Mouse (Mus musculus): Measurements from ENCODE around the gene Gm10192.
"Not testable (repeated sequence)": the region's sequence is repeated elsewhere in the genome, so short reads cannot be mapped to it uniquely, and the experiment has no call there.

The Gm10192 gene

DNA sequence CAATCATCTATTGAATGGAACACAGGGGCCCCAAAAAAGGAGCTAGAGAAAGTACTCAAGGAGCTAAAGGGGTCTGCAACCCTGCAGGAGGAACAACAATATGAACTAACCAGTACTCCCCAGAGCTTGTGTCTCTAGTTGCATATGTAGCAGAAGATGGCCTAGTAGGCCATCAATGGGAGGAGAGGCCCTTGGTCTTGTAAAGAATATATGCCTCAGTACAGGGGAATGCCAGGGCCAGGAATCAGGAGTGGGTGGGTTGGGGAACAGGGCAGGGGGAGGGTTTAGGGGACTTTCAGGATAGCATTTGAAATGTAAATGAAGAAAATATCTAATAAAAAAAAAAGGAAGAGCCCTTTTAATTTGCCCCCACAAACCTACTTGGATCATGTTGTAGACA lies at the start of gene Gm10192:
TSS of gene Gm10192 (minus strand) at position 101 of the 400 bp plus-strand sequence.
- in situ Hi-C loops (cut with MboI; ENCODE audit: low pct_unique_long_range_greater_than_20kb in 1 of 2, low sequenced_read_pairs in 2 of 2, unreplicated experiment in 1 of 2): not testable (repeated sequence)

DNA sequence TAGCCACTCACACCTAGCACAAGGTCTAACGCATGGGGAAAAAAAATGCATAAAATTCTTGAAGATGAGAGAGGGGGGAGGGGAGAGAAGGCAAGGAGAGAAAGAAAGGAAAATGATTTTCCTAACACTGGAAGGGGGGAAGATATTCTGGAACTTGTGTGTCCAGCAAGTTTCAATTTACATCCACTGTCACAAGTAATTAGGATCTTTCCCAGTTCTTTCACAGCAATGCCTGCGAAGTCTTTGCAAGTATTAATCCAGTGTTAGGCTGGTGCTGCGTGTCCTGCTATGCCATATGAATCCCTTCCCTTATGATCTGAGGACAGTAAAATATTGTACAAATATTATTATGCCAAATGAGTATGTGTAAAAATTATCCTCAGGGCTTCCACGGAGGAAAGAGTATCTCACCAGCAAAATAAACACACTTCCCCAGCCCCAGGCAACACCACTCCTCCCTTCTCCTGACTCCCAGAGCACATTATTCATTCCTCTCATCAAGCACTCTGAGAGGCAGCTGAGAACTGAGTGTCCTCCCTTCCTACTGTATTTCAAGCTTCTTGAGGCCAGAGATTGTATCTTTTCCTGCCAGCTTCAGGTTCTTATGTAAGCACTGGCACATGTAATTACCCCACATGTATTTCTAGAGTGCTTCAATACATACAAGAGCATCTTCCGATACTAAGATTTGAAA lies 47.6 kb upstream of the Gm10192 start:
- in situ Hi-C loops (cut with MboI; ENCODE audit: low pct_unique_long_range_greater_than_20kb in 1 of 2, low sequenced_read_pairs in 2 of 2, unreplicated experiment in 1 of 2): no loop called here

DNA sequence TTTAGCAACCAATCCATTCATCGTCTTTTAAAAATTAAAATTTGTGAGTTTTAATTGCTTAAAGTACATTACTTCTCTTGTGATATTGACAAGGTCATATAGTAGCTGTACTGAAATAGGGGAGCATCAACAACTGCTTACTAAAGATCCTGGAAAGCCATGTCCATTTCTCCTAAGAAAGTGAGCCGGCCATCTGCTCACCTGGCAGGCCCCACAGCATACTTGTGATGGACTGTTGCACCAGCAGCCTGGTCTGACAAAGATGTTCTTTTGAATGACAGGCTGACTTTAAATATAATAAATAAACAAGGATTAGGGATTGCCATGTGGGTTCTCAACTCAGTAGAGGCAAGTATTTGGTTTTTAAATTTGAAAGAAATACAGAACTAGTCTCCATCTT lies 36.7 kb upstream of the Gm10192 start:
- in situ Hi-C loops (cut with MboI; ENCODE audit: low pct_unique_long_range_greater_than_20kb in 1 of 2, low sequenced_read_pairs in 2 of 2, unreplicated experiment in 1 of 2): no loop called here

DNA sequence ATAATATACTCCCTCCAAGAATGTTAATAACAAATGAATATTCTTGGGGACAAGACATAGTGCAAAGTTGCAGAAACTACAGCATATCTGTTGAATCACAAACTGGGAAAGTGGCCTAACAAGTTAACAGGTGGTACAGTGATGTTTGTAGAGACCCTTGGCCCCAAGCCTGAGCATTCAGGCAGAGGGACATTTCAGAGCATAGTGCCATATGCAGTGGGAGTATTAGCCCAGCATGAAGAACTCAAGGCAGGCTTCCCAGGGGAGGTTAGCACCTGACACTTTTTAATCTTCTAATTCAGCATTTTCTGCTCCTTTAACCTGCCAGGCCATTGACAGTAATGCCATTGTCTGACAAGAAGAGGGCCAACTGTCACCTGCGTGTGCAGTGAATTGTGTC lies 34.9 kb upstream of the Gm10192 start:
- in situ Hi-C loops (cut with MboI; ENCODE audit: low pct_unique_long_range_greater_than_20kb in 1 of 2, low sequenced_read_pairs in 2 of 2, unreplicated experiment in 1 of 2): no loop called here

DNA sequence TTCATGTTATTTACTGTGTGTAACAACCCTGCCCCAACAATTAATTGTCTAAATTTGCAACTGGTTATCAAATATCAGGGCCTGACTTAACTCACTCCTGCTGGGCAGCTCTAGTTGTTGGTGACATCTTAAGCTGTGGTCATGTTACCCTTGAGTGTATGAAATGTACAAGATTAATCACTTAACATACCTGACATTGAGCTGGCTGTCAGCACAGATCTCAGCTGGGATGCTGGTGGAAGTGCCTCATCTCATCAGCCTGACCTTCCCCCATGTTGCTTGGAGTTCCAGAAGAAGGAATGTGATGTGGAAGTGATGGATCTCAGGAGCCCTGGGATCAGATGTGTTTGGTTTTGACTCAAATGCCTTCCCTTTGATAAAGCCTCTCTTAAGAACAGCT lies 29.5 kb upstream of the Gm10192 start:
- in situ Hi-C loops (cut with MboI; ENCODE audit: low pct_unique_long_range_greater_than_20kb in 1 of 2, low sequenced_read_pairs in 2 of 2, unreplicated experiment in 1 of 2): no loop called here

DNA sequence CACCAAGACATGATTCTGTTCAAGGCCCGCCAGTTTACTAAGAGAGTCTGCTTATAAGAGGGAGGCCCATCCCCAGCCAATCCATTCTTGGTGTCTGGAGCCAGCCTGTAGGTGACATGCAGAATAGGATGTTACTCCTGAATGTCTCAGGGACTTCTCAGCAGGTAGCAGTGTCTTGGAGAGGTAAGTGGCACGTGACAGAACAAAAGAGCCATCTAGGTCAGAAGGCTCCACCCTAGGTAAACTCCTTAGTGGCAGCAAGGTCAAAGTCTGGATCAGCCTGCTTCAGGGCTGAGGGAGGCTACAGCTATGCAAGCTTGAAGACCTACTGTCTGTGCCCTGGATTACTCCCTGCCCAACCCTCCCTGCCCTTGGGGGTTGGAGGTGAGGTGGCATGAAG lies 20.0 kb upstream of the Gm10192 start:
- in situ Hi-C loops (cut with MboI; ENCODE audit: low pct_unique_long_range_greater_than_20kb in 1 of 2, low sequenced_read_pairs in 2 of 2, unreplicated experiment in 1 of 2): not testable (repeated sequence)

DNA sequence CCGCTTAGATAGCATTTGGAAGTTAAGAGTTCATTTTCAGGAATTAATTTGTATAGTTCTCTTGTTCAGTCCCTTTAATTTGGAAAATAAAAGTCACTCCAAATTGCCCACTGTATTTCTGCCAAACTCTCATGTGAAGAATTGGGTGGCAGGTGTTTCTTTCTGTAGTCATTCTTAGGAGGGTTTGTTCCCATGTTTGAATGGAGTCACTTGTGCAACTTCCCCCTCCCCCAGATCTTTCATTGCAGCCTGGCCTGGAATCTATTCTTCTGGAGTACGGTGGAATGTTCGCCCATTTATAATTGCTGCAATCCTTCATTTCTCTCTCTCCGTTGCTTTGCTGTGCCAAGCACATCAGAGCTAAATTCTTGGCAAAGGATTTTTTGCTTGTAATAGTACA lies 10.2 kb upstream of the Gm10192 start:
- in situ Hi-C loops (cut with MboI; ENCODE audit: low pct_unique_long_range_greater_than_20kb in 1 of 2, low sequenced_read_pairs in 2 of 2, unreplicated experiment in 1 of 2): no loop called here

DNA sequence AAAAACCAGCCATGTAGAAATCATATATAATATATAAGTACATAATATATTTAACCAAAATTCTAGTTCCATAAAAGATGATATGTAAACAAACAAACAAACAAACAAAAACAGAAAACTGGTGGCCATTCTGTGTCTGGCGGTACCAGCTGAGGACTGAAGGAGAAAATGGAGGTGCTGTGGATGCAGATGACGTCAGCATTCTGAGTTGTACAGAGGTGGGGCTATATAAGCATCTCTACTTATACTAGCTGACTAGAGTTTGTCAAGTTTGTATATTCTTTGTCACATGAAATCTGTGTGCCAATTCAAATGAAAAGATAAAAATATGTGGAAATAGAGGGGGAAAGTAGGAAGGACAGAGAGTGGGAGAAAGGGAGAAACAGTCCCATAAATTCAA lies 9.6 kb upstream of the Gm10192 start:
- in situ Hi-C loops (cut with MboI; ENCODE audit: low pct_unique_long_range_greater_than_20kb in 1 of 2, low sequenced_read_pairs in 2 of 2, unreplicated experiment in 1 of 2): no loop called here

DNA sequence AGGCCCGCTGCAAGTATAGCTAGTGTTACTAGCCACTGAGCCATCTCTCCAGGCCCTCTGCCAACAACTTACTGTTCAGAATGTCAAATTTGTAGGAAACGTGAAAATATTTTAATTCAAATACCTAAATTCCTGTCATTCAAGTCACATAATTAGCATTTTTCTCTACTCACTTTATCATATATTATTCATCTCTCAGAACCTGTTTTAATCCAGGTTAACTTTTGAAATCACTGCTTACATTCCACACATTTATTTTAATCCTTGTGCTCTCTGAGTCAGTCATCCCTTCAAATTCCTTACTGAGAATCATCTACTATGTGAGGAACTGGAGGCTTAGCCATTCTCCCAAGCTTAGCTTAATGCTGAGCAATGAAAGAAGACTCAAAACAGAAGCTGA lies 2.6 kb downstream of the Gm10192 start:
- in situ Hi-C loops (cut with MboI; ENCODE audit: low pct_unique_long_range_greater_than_20kb in 1 of 2, low sequenced_read_pairs in 2 of 2, unreplicated experiment in 1 of 2): no loop called here

DNA sequence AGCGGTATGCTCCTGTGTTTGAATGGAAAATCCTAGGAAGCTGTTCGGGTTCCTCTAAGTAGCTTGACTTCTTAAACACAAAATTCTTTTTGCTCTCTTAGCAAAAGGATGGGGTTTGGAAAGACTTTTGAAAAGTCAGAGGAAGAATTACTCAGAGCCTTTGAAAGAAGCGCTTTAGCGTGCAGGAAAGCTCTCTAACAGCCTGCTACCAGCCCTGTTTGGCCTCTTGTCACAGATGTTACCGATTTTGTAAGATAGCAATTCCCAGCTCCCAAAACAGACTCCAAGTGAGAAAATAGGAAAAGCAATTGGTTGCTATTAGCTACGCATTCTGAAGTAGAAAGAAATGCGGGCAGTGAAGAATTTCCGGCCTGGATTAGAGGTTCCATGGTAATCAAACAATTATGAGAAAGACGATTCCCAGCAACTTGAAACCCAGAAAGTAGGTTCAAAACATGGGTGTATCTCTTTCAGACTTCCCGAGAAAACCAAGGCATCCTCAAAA lies 26.1 kb downstream of the Gm10192 start:
- in situ Hi-C loops (cut with MboI; ENCODE audit: low pct_unique_long_range_greater_than_20kb in 1 of 2, low sequenced_read_pairs in 2 of 2, unreplicated experiment in 1 of 2): no loop called here

DNA sequence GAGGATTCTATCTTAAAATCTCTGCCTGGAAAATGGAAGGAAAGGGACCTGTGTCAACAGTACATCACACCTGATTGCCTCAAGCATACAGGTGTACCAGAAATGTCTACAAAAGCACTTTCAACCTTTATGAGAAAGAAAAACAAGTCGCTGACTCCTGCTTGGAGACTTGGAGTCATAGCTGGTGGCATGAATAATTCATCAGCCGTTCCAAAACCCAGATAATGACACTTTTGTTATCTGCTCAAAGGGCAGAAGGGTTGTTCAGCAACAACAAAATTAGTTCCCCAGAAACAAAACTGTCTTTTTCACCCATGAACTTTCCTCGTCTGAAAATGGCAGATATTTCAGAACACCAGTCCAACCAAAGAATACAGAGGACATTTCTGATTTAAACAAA lies 26.9 kb downstream of the Gm10192 start:
- in situ Hi-C loops (cut with MboI; ENCODE audit: low pct_unique_long_range_greater_than_20kb in 1 of 2, low sequenced_read_pairs in 2 of 2, unreplicated experiment in 1 of 2): no loop called here

DNA sequence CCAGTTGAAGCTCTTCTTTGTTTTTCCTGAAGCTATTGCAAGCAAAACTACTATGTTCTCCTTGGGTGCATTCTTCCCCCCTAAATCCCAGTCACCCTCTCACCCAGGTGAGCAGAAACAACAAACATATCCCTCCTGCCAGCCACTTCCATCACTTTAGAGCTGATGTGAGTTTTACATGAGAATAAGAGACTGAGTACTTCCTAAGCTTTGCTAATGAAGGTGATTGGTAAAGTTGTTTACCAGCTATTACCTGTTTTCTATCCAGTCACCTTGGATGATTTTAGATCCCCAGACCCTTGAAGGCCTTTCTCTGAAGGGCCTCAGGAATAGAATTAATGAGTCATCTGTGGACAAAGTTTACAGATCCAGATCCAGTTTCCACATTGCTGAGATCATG lies 29.4 kb downstream of the Gm10192 start:
- in situ Hi-C loops (cut with MboI; ENCODE audit: low pct_unique_long_range_greater_than_20kb in 1 of 2, low sequenced_read_pairs in 2 of 2, unreplicated experiment in 1 of 2): no loop called here

DNA sequence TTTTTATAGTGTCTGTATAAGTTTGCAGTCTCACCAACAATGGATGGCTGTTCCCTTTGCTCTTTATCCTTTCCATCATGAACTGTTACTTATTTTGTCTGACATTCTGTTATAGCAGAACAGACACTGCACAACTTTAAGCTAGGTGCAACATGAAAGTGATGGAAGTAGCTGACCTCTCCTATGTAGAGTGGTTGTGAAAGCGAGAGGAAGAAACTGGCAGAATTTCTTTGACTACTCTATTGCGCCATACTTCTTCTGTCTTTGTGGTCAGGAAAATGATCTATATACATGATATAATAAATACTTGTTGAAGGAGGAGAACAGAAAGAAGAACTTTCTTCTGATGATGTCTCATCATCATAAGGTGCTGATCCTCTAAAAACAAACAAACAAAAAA lies 40.5 kb downstream of the Gm10192 start:
- in situ Hi-C loops (cut with MboI; ENCODE audit: low pct_unique_long_range_greater_than_20kb in 1 of 2, low sequenced_read_pairs in 2 of 2, unreplicated experiment in 1 of 2): no loop called here
